Mouse (Mus musculus) heart, adult 9 months (tissue): ENCODE data around the gene Plppr3.

Source experiments
- DNase-seq, 2 experiments: peaks; one replicate each; pipeline ENCODE4 v3.0.0; 2022; ENCODE audit warnings: low spot score in 2 of 2

Plppr3 gene

GRCm38 (mm10) chr10:79852827-79853226, 21.6 kb downstream of the Plppr3 start:
- DNase-seq: no peak

- peak; percentile 68 to 78 for DNase-seq
These were observed 22.2 kb downstream of the Plppr3 start for GRCm38 (mm10) chr10:79852107-79852789.

DNA sequence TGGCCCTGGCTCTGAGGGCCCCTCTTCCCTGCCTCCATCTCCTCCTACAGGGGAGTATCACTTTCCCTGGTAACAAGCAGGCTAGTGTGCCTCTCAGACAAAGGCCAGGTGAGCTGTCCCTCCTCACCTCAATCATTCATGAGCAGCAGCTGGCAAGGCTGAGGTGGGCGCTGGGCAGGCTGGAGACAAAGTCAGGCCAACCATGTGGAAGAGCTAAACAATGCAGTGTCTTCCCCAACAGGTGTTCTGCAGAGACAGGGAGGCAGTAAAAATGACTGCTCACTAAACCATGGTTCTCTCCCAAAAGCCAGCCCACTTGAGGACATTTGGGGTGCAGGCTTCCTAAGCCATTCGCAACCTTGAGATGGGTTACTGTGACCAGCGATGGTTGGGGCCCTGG, 22.8 kb downstream of the Plppr3 start:
- no peak for DNase-seq

DNA sequence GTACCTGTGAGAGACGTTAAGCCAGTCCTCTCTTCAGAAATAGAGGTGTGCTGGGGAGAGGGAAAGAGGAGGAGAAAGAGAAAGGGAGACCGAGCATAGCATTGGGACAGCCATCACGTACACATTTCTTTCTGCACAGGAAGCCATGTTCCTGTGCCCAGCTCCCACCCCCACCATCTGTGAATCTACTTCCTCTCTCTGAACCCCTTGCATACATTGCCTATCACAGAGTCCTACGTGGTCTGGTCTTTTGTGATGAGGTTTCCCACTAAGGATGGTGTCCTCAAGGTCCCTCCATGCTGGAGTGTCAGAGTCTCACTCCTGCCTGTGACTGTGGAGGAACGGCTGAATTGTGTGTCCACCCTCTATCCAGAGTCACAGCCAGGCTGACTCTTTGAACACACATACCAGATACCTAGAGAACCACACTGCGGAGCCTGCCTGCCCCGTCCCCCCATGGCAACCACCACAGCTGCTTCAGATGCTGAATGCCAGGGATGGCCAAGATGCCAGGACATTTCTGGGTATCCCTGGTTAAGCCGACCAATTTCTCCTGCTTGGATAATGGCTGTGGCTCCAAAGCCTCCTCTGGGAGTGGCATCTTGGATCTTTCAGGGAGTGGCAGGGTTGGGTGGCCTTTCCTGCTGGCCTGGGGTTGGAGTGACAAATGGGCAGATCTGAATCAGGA, 24.3 kb downstream of the Plppr3 start:
- no peak for DNase-seq

DNA sequence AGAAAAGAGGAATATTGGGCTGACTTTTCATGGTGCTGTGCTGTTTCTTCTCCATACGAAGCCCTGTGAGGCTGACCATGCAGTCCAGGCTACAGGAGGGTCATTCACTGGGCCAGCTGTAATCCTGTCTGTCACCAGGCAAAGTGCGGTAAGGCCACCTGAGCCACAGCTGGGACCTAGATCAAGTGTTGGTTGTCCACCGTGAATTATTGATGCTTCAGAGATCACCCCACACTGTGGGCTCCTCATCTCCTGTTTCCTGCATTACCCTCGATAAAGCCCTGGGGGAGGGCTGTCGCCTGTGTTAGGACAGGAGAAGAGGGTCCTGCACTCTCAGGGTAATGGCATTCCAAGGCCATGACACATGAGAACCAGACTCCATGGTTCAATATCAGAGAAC, 27.9 kb downstream of the Plppr3 start:
- no peak for DNase-seq

DNA sequence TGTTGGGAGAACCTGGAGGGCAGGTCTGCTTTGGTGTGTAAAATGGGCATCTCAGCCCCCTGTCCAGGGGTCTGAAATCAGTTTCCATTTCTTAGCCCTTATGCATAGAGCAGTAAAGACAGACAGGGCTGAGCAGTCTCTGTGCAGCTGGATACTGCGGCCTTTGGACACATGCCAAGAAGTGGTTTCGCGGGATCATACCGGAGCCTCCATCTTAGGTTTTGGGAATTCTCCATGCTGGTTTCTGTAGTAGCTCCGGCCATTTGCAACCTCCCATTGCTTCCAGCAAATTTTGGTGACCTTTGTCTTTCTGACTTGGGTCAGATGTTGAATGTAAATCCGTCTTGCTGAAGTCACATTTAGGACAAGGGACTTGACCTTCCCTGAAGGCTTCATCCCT, 31.0 kb downstream of the Plppr3 start:
- DNase-seq: no peak

- DNase-seq: no peak
These were observed 32.1 kb downstream of the Plppr3 start for GRCm38 (mm10) chr10:79842322-79842721.

DNA sequence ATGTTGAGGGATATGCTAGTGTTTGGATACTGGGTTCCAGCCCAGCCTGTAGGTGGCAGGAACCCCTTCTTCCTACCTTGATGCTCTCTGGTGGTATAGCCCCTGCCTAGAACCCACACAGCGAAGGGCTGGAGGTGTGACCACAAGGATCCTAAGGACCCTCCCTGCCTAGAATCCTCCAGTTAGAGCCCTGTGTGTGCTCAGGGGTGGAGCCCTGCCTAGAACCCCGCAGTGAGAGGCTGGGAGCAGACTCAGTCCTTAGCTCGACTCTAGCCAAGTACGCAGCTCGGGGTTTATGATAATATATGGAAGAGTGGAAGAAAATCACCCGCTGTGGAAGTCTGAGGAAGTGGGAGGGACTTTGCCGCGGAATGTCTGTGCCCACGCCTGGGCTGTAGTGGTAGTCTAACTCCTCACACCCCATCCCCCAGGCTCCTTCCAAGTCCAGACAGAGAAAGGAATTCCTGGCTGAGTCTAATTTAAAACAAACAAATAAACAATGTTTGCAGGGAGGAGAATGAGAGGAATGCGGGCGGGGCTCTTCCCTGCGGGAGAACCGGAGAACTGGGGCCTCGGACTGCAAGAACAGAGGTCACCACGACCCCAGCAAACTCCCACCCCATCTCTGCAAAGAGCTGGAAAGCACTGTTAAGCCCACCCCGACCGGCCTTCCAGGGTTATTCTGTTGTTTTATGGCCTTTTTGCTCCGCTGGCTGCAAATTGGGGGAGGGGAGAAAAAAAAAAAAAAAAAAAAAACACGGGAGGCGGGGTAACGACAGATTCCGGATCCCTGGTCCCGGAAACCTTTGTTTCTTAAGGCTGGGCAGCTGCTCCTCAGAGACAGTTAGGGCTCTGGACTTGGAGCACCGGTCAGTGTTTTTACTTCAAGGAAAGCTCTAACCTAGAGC, 33.5 kb downstream of the Plppr3 start:
- DNase-seq: peak; percentile 69 to 81

- no peak for DNase-seq
These were observed 34.3 kb downstream of the Plppr3 start for GRCm38 (mm10) chr10:79840091-79840490.

DNA sequence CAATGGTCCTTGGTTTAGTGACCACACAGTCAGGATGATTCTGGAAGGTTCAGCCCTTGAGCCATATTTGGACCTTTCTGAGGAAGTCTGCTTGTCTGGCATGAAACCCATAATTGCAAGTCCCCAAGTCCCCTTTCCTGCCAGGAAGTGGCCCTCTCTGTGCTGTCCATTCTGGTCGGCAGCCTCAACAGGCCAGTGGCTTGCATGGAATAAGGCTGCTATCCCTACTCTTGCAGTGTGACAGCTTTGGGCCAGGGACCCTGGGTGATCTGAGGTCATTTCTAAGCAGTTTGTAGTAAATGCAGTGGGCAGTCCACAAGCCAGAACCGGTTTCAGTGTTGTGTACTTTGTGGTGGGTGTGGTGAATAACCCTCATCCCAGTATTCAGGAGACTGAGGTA, 36.3 kb downstream of the Plppr3 start:
- no peak for DNase-seq

DNA sequence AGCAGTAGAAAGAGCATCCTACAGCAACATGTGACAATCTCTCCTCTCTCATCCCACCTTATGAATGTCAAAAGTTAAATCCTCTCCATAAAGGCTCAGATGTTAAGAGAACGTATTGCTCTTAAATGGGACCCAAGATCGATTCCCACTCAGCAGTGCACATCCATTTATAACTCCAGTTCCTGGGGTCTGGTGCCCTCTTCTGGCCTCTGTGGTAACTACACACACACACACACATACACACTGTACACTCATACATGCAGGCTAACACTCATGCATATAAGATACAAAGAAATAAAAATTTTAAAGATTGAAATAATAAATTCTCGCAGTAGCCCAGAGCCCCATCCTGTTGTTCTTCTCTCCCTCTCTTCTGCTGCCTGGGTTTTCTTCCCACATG, 37.5 kb downstream of the Plppr3 start:
- DNase-seq: no peak

- DNase-seq: peak; percentile 65 to 70
These were observed 39.5 kb downstream of the Plppr3 start for GRCm38 (mm10) chr10:79834769-79835398.

DNA sequence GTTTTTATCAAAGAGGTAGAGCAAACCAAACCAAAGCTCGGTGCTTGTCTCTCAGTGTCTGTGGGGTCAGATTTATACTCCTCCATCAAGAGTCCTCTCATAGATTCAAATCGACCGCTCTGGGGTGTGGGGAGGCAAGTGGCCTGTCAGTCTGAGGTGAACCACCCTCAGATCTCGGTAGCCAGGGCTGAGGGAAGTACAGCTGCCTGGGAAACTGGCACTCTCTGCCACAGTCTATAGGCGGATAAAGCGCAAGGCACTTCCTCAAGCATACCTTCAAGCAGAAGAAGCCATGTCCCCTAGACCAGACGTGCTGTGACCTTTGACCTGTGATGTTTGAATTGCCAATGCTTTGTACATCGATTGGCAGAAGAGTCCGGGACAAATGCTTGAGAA, 41.6 kb downstream of the Plppr3 start:
- DNase-seq: no peak

GRCm38 (mm10) chr10:79832026-79832785, 42.2 kb downstream of the Plppr3 start:
- DNase-seq: no peak

DNA sequence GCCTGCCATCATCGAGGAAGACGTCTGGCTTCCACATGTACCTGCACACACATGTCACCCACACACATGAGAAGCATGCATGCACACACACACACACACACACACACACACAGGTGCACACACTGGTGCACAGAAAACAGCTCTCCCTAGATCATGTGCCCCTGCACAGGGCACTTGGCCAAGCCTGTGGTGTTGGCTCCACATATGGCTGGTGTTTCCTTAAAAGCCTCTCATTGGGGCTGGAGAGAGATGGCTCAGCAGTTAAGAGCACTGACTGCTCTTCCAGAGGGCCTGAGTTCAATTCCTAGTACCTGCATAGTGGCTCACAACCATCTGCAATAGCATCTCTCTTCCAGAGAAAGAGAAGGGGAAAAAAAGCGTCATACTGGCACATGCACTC, 42.9 kb downstream of the Plppr3 start:
- no peak for DNase-seq

DNA sequence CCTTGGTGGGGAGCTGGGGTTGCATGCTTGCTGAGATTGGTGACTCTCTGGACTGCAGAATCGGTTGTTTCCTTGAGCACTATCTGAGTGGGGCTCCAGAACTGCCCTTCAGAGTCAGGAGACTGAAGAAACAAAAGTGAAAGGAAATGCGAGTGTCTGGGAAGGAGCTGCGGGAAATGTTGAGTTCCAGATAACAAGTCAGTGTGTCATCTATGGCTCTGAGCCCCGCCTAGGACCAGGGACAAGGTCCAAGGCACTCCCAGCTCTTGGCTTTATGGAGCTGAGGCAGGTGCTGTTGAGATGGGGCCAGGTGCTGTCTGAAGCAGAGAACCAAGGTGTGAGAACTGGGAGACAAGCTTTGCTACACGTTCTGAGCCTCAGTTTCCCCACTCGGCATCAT, 50.0 kb downstream of the Plppr3 start:
- DNase-seq: peak in 1 of 2 experiments; percentile 46

DNA sequence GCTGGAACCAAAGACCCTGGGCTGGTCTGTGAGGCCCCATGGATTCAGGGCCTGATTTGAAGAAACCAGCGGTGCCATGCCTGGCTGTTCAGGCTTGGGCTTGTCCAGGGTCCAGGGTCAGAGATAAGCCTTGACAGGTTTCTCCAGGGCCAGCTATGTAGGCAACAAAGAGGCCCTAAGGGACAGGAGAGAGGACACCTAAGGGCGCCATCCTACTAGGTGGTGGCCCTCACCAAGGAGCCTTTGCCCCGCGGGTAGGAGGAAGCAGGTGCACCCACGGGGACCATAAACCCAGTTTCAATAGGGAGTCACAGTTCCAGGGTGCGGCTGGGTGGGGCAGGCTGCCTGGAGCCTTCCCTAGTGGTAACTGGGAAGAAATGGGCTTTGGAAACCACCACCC, 51.4 kb downstream of the Plppr3 start:
- no peak for DNase-seq

GRCm38 (mm10) chr10:79822372-79822771, 52.1 kb downstream of the Plppr3 start:
- no peak for DNase-seq

GRCm38 (mm10) chr10:79821731-79822130, 52.7 kb downstream of the Plppr3 start:
- DNase-seq: no peak

DNA sequence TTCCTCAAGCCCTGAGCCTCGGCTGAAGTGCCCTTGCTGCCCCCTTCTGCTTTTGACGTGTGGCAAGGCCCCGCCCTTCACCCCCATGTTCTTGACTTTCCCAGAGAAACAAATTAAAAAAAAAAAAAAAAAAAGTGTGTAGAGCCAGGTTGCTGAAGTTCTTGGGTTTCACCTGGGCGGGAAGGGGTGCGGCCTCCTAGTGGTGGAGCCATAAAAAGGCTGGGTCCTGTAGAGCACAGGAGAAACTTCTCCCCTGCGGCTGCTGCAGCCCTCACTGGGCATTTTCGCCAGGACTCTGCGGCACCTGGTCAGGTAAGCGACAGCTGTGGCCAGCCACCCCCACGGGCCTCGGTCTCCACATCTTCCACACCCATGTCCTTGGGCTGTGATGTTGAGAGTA, 53.7 kb downstream of the Plppr3 start, which contains the start of gene Misp:
TSS of gene Misp (plus strand) at position 208 of the 400 bp plus-strand sequence.
- no peak for DNase-seq

DNA sequence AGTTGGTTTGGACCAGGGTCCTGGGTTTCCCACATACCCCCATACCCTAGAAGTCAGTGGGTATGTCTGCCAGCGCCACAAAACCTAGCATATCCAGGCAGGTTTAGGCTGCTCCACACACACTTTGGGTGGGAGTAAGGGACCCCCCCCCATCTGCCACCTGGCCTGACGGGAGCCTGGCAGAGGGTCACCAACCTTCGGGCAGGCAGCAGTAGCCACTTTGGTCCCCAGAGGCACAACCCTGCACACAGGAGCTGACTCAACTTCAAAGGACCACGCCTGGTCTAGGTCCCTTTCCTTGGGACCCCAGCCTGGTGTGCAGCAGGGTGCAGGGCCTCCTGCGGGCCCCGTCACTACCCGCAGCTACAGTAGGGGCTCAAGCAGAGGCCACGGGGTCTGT, 54.2 kb downstream of the Plppr3 start:
- no peak for DNase-seq
